9 mouse cellular contexts compared by ENCODE assay signal in genomic region chr10:80855749-80856073, GRCm38 (mm10). TPM values are rescaled to one million over a fixed set of nuclear protein-coding genes. Genes with fewer than 3 reads are reported as not detected.
DNase-seq lines count a peak whose midpoint lies in the region; ATAC-seq and TF ChIP-seq lines count a peak whose summit lies in the region.
"Had no signal": no experiment of that assay in that cellular context is flagged by ENCODE, and none has a peak within 500 bp of the region (broad histone marks: within the 10 kb centered on the region; RNA-seq: fewer than 3 reads in every experiment).

No protein-coding gene starts in this region.

- WGBS in heart, postnatal 0 days: 16% methylated on average over 11 of the region's 11 CpGs
- WGBS in midbrain, embryonic 11.5 days: 25% methylated on average over 11 of the region's 11 CpGs

- no peak for TF ChIP-seq EP300 in heart, postnatal 0 days (IDR thresholded peaks at IDR 0.05; ENCODE audit: low read depth)

- intact Hi-C loops in left cerebral cortex, adult 2 months (cut with DNase I): loop anchor here (1.0 kb wide), 1 partner anchor 29 kb away; the partner anchor contains the start of gene Oaz1

- no peak for ATAC-seq in heart, postnatal 0 days (ENCODE audit: insufficient read depth, low read depth)
- no peak for ATAC-seq in midbrain, embryonic 11.5 days (ENCODE audit: low FRiP score)
- no peak for ATAC-seq in erythroid progenitor cell, adult 5-6 weeks (replicated peaks; ENCODE audit: low FRiP score, poor library complexity, severe bottlenecking)

- H3K36me3 ChIP-seq in heart, postnatal 0 days (replicated peaks; ENCODE audit: control insufficient read depth, insufficient read depth, low read length): peaks cover 17% of the 10 kb centered on the region
- H3K36me3 ChIP-seq in midbrain, embryonic 11.5 days (ENCODE audit: control insufficient read depth, insufficient read depth, low read length): peaks cover 7% of the 10 kb centered on the region

- no peak for DNase-seq in left cerebral cortex, adult 2 months (ENCODE audit: extremely low spot score in 1 of 2, low spot score in 2 of 2)
- no peak for DNase-seq in left cerebral cortex, adult 8-10 months (ENCODE audit: low spot score in 2 of 2)
- peak; percentile 67 to 70 for DNase-seq in cerebellum, adult 18-20 months
- DNase-seq in heart, postnatal 0 days (ENCODE audit: low spot score): no peak
- DNase-seq in midbrain, embryonic 11.5 days (ENCODE audit: low spot score, missing footprints): peak; percentile 87
- DNase-seq in thymus, postnatal 25 days: no peak
- DNase-seq in right cerebral cortex, postnatal 10 days (ENCODE audit: low spot score in 2 of 2): no peak

- no peaks in the 10 kb centered on the region for H3K27me3 ChIP-seq in heart, postnatal 0 days (ENCODE audit: control insufficient read depth, insufficient read depth, low read length)
- H3K27me3 ChIP-seq in midbrain, embryonic 11.5 days (ENCODE audit: control insufficient read depth, insufficient read depth, low read length): no peaks in the 10 kb centered on the region

- H3K9ac ChIP-seq in heart, postnatal 0 days (replicated peaks; ENCODE audit: low read depth, low read length): peak overlapping the region; percentile 68
- H3K9ac ChIP-seq in midbrain, embryonic 11.5 days (ENCODE audit: low read length): peak overlapping the region; percentile 86

- peaks cover 13% of the 10 kb centered on the region; the same call in 1 of the 2 replicates for H3K4me1 ChIP-seq in heart, postnatal 0 days (ENCODE audit: control insufficient read depth, insufficient read depth)
- H3K4me1 ChIP-seq in midbrain, embryonic 11.5 days (ENCODE audit: control insufficient read depth, insufficient read depth, low read length): peaks cover 19% of the 10 kb centered on the region

- peak overlapping the region; percentile 98 for H3K4me3 ChIP-seq in left cerebral cortex, adult 2 months
- peak overlapping the region; percentile 72 for H3K4me3 ChIP-seq in heart, postnatal 0 days (ENCODE audit: low read depth, low read length)
- peak overlapping the region; percentile 91 for H3K4me3 ChIP-seq in midbrain, embryonic 11.5 days (ENCODE audit: low read depth, low read length)

- H3K27ac ChIP-seq in left cerebral cortex, adult 2 months: peak overlapping the region; percentile 82
- H3K27ac ChIP-seq in heart, postnatal 0 days (ENCODE audit: low read depth): no peak overlapping the region
- no peak overlapping the region for H3K27ac ChIP-seq in midbrain, embryonic 11.5 days (ENCODE audit: low read depth, low read length)

- no peak for TF ChIP-seq CTCF in left cerebral cortex, adult 2 months (IDR thresholded peaks at IDR 0.05)
- TF ChIP-seq CTCF in heart, postnatal 0 days (IDR thresholded peaks at IDR 0.05; ENCODE audit: low read depth): no peak

- no peaks in the 10 kb centered on the region for H3K9me3 ChIP-seq in heart, postnatal 0 days (replicated peaks; ENCODE audit: control insufficient read depth, low read length)
- H3K9me3 ChIP-seq in midbrain, embryonic 11.5 days (ENCODE audit: control insufficient read depth, low read length): no peaks in the 10 kb centered on the region

- peak overlapping the region; percentile 93 for H3K4me2 ChIP-seq in heart, postnatal 0 days (ENCODE audit: low read depth, low read length)
- H3K4me2 ChIP-seq in midbrain, embryonic 11.5 days: peak overlapping the region; percentile 97

RNA-seq across cellular contexts. Expression of gene Sppl2b, which starts 0.6 kb away (rescaled TPM):
- 10 to 100 TPM; 55.6 to 62.5 TPM for total RNA-seq in left cerebral cortex, adult 2 months (2021)
- 10 to 100 TPM; 42.1 to 52.3 (median 46.0) TPM for total RNA-seq in left cerebral cortex, adult 8-10 months (2022)
- total RNA-seq in heart, postnatal 0 days (2014; rRNA removed; ENCODE audit: low replicate concordance): 35.7 and 44.4 TPM in 2 replicates
- polyA plus RNA-seq in heart, postnatal 0 days (2015; fragmentation: Nextera tagmentation; extraction: Ambion mirVana): 23.3 and 24.2 TPM in 2 replicates
- 19.7 and 24.0 TPM in 2 replicates for polyA plus RNA-seq in midbrain, embryonic 11.5 days (2014; fragmentation: Nextera tagmentation; extraction: Ambion mirVana)
- total RNA-seq in erythroid progenitor cell, adult 5-6 weeks (2015; ENCODE audit: low replicate concordance): 262 and 270 TPM in 2 replicates
- total RNA-seq in erythroid progenitor cell, adult 5-6 weeks (2017; ENCODE audit: low replicate concordance): 283 and 322 TPM in 2 replicates

RNA-seq across cellular contexts. Expression of gene Lsm7, which starts 0.7 kb away (rescaled TPM):
- total RNA-seq in left cerebral cortex, adult 2 months (2021): 10 to 100 TPM; 40.0 to 43.2 TPM
- total RNA-seq in left cerebral cortex, adult 8-10 months (2022): 10 to 100 TPM; 35.4 to 57.9 (median 48.2) TPM
- total RNA-seq in heart, postnatal 0 days (2014; rRNA removed; ENCODE audit: low replicate concordance): 71.8 and 118 TPM in 2 replicates
- 160 and 162 TPM in 2 replicates for polyA plus RNA-seq in heart, postnatal 0 days (2015; fragmentation: Nextera tagmentation; extraction: Ambion mirVana)
- polyA plus RNA-seq in midbrain, embryonic 11.5 days (2014; fragmentation: Nextera tagmentation; extraction: Ambion mirVana): 248 and 290 TPM in 2 replicates
- total RNA-seq in erythroid progenitor cell, adult 5-6 weeks (2015; ENCODE audit: low replicate concordance): 24.7 and 54.4 TPM in 2 replicates
- total RNA-seq in erythroid progenitor cell, adult 5-6 weeks (2017; ENCODE audit: low replicate concordance): 75.3 and 78.9 TPM in 2 replicates

RNA-seq across cellular contexts. Expression of gene Lingo3, which starts 11.9 kb away (rescaled TPM):
- 10 to 100 TPM; 38.3 to 42.8 TPM for total RNA-seq in left cerebral cortex, adult 2 months (2021)
- 10 to 100 TPM; 46.4 to 64.4 (median 48.1) TPM for total RNA-seq in left cerebral cortex, adult 8-10 months (2022)
- 0.92 and 4.2 TPM in 2 replicates for total RNA-seq in heart, postnatal 0 days (2014; rRNA removed; ENCODE audit: low replicate concordance)
- 1.1 and 1.5 TPM in 2 replicates for polyA plus RNA-seq in heart, postnatal 0 days (2015; fragmentation: Nextera tagmentation; extraction: Ambion mirVana)
- 0.23 and 0.55 TPM in 2 replicates for polyA plus RNA-seq in midbrain, embryonic 11.5 days (2014; fragmentation: Nextera tagmentation; extraction: Ambion mirVana)
- total RNA-seq in erythroid progenitor cell, adult 5-6 weeks (2015; ENCODE audit: low replicate concordance): not detected in 2 replicates
- not detected in 2 replicates for total RNA-seq in erythroid progenitor cell, adult 5-6 weeks (2017; ENCODE audit: low replicate concordance)

RNA-seq across cellular contexts. Expression of gene Tmprss9, which starts 15.9 kb away (rescaled TPM):
- under 1 TPM; 0.18 to 0.19 TPM for total RNA-seq in left cerebral cortex, adult 2 months (2021)
- total RNA-seq in left cerebral cortex, adult 8-10 months (2022): under 1 TPM; 0.22 to 0.60 (median 0.39) TPM
- not detected in 2 replicates for total RNA-seq in heart, postnatal 0 days (2014; rRNA removed; ENCODE audit: low replicate concordance)
- 0.03 TPM in 1 of 2 replicates, not detected in the other for polyA plus RNA-seq in heart, postnatal 0 days (2015; fragmentation: Nextera tagmentation; extraction: Ambion mirVana)
- not detected in 2 replicates for polyA plus RNA-seq in midbrain, embryonic 11.5 days (2014; fragmentation: Nextera tagmentation; extraction: Ambion mirVana)
- 0.72 TPM in 1 of 2 replicates, not detected in the other for total RNA-seq in erythroid progenitor cell, adult 5-6 weeks (2015; ENCODE audit: low replicate concordance)
- 0.30 TPM in 1 of 2 replicates, not detected in the other for total RNA-seq in erythroid progenitor cell, adult 5-6 weeks (2017; ENCODE audit: low replicate concordance)
- total RNA-seq: common myeloid progenitor, adult 5-6 weeks had no signal

RNA-seq across cellular contexts. Expression of gene Oaz1, which starts 29.3 kb away (rescaled TPM):
- 100 to 1,000 TPM; 476 to 536 TPM for total RNA-seq in left cerebral cortex, adult 2 months (2021)
- 100 to 1,000 TPM; 505 to 586 (median 560) TPM for total RNA-seq in left cerebral cortex, adult 8-10 months (2022)
- 2,373 and 2,460 TPM in 2 replicates for total RNA-seq in heart, postnatal 0 days (2014; rRNA removed; ENCODE audit: low replicate concordance)
- polyA plus RNA-seq in heart, postnatal 0 days (2015; fragmentation: Nextera tagmentation; extraction: Ambion mirVana): 1,975 and 1,990 TPM in 2 replicates
- polyA plus RNA-seq in midbrain, embryonic 11.5 days (2014; fragmentation: Nextera tagmentation; extraction: Ambion mirVana): 1,723 and 1,824 TPM in 2 replicates
- total RNA-seq in erythroid progenitor cell, adult 5-6 weeks (2015; ENCODE audit: low replicate concordance): 1,470 and 1,566 TPM in 2 replicates
- total RNA-seq in erythroid progenitor cell, adult 5-6 weeks (2017; ENCODE audit: low replicate concordance): 158 and 259 TPM in 2 replicates

Comparison
In these comparisons a context has a peak if more than half of its experiments do, and no peak if none do; other contexts are left out.
1. DNase-seq: peak in cerebellum, adult 18-20 months (2 of 2) and midbrain, embryonic 11.5 days (single experiment); none in left cerebral cortex, adult 2 months (0 of 2), left cerebral cortex, adult 8-10 months (0 of 2), heart, postnatal 0 days (single experiment), thymus, postnatal 25 days (single experiment) and right cerebral cortex, postnatal 10 days (0 of 2).
2. Peak in every context shown above with its lines, with median percentiles within 50 percentile points of each other: H3K4me3 ChIP-seq.